Mouse (Mus musculus) heart, adult 2 months (tissue): Measurements from ENCODE around the gene Ltbr. TPM values are rescaled to one million over a fixed set of nuclear protein-coding genes. Genes with fewer than 3 reads are reported as not detected.
"Not testable (repeated sequence)": the region's sequence is repeated elsewhere in the genome, so short reads cannot be mapped to it uniquely, and the experiment has no call there.

Experiments used
- DNase-seq, 2 experiments: peaks; one replicate each; pipeline ENCODE4 v3.0.0; 2021
- H3K27ac ChIP-seq: fragments of 200-600 bp; 2 replicates; pipeline ENCODE4 v1.8.1; 2022
- H3K27me3 ChIP-seq: fragments of 200-500 bp; 2 replicates; pipeline ENCODE4 v1.6.1; 2012; ENCODE audit warnings: mild to moderate bottlenecking, low read length, inconsistent platforms, mixed read lengths; ENCODE audit not compliant: control insufficient read depth, insufficient read depth
- H3K36me3 ChIP-seq: fragments of 200-500 bp; 2 replicates; pipeline ENCODE4 v1.6.1; 2012; ENCODE audit warnings: low read length, inconsistent platforms; ENCODE audit not compliant: control insufficient read depth, insufficient read depth
- H3K4me1 ChIP-seq: fragments of 200-500 bp; 2 replicates; pipeline ENCODE4 v1.6.1; 2011; ENCODE audit warnings: low read length; ENCODE audit not compliant: control insufficient read depth, insufficient read depth
- H3K4me3 ChIP-seq: fragments of 200-600 bp; 2 replicates; pipeline ENCODE4 v1.8.1; 2022
- H3K79me2 ChIP-seq: fragments of 200-500 bp; replicated peaks from 2 replicates; pipeline ENCODE4 v1.6.1; 2012; ENCODE audit warnings: mild to moderate bottlenecking, inconsistent platforms, low read length, moderate library complexity, mixed read lengths; ENCODE audit not compliant: control insufficient read depth, insufficient read depth
- H3K9ac ChIP-seq: fragments of 200-500 bp; 2 replicates; pipeline ENCODE4 v1.6.1; 2012; ENCODE audit warnings: low read depth, mild to moderate bottlenecking, control low read depth, inconsistent platforms, low read length, mixed read lengths
- CTCF ChIP-seq: fragments of 200-600 bp; IDR thresholded peaks from 2 replicates; pipeline ENCODE4 v1.8.1; 2022; ENCODE audit warnings: antibody characterized with exemption, mild to moderate bottlenecking, moderate library complexity
- EP300 ChIP-seq: fragments of 200-500 bp; IDR thresholded peaks from 2 replicates; pipeline ENCODE4 v1.6.1; 2011; ENCODE audit warnings: low read depth, low read length, control low read depth; ENCODE audit not compliant: insufficient read depth
- POLR2A ChIP-seq: fragments of 200-500 bp; IDR thresholded peaks from 2 replicates; pipeline ENCODE4 v1.6.1; 2011; ENCODE audit warnings: mild to moderate bottlenecking, low read depth, low read length, control low read depth; ENCODE audit not compliant: insufficient read depth
- WGBS: fragments of 180-500 bp; shearing (Covaris S2); methylation state at CpG from one replicate; pipeline ENCODE4 v1.1.7; 2018; 5-methylcytosine and 5-hydroxymethylcytosine counted together
- intact Hi-C: fragments of 180-260 bp; cut with DNase I; formaldehyde crosslinking; loops from one replicate; pipeline ENCODE4 v1.15.1; 2025
- polyA plus RNA-seq: library from polyadenylated mRNA; depleted of rRNA; stranded (reverse); fragments of >200 nt; gene quantifications from 2 replicates; pipeline ENCODE4 v1.2.3, GENCODE M21; 2012
- total RNA-seq, 2 experiments: library from RNA; stranded (reverse); gene quantifications; 2 replicates each; pipeline ENCODE4 v1.2.3; 2021

The Ltbr gene
- total and polyA plus RNA-seq, 3 experiments, result 28.2 to 36.5 (median 28.8) TPM

GRCm38 (mm10) chr6:125272228-125272785, 41.4 kb downstream of the Ltbr start:
- H3K27me3 ChIP-seq, result no peaks in the 10 kb centered on the region
- no peak for DNase-seq
- H3K9ac ChIP-seq, result no peak overlapping the region
- no peaks in the 10 kb centered on the region for H3K79me2 ChIP-seq
- 64% methylated on average over 10 of the region's 10 CpGs for WGBS
- intact Hi-C loops, result loop anchor here (5.0 kb wide), 3 partner anchors 105 to 225 kb away; partner anchors contain the start of genes Acrbp and Gapdh
- H3K4me3 ChIP-seq, result no peak overlapping the region
- H3K27ac ChIP-seq, result peak overlapping the region; percentile 21; the same call in 1 of the 2 replicates
- TF ChIP-seq EP300, result no peak
- TF ChIP-seq CTCF, result no peak
- no peak for TF ChIP-seq POLR2A
- no peaks in the 10 kb centered on the region; the same call in 1 of the 2 replicates for H3K4me1 ChIP-seq
- no peaks in the 10 kb centered on the region for H3K36me3 ChIP-seq

- DNase-seq, result peak; percentile 89 to 92
- WGBS, result 11% methylated on average over 17 of the region's 17 CpGs
- Histone ChIP-seq H3K79me2 (no peaks in the 10 kb centered on the region), H3K36me3 (no peaks in the 10 kb centered on the region), H3K4me3 (no peak overlapping the region; the same call in 1 of the 2 replicates), H3K27ac (peak overlapping the region; percentile 43), H3K9ac (peak overlapping the region; percentile 20; the same call in 1 of the 2 replicates), H3K27me3 (no peaks in the 10 kb centered on the region), H3K4me1 (no peaks in the 10 kb centered on the region; the same call in 1 of the 2 replicates)
- intact Hi-C loops, result loop anchor here (1.0 to 5.0 kb wide), 4 partner anchors 52 to 224 kb away; partner anchors contain the start of genes Acrbp and Gapdh
- TF ChIP-seq POLR2A (peak; percentile 64), EP300 (peak; percentile 100), CTCF (peak; percentile 92)
Observed at GRCm38 (mm10) chr6:125271455-125272227, 42.0 kb downstream of the Ltbr start.

GRCm38 (mm10) chr6:125268799-125269198, 44.9 kb downstream of the Ltbr start:
- intact Hi-C loops, result no loop called here
- no peak overlapping the region for H3K4me3 ChIP-seq
- 60% methylated on average over 6 of the region's 6 CpGs for WGBS
- H3K36me3 ChIP-seq, result no peaks in the 10 kb centered on the region
- H3K79me2 ChIP-seq, result no peaks in the 10 kb centered on the region
- TF ChIP-seq EP300 (no peak), CTCF (no peak), POLR2A (no peak)
- H3K27ac ChIP-seq, result no peak overlapping the region
- no peak overlapping the region for H3K9ac ChIP-seq
- no peaks in the 10 kb centered on the region; the same call in 1 of the 2 replicates for H3K4me1 ChIP-seq
- no peaks in the 10 kb centered on the region for H3K27me3 ChIP-seq
- DNase-seq, result no peak

- intact Hi-C loops, result no loop called here
- Histone ChIP-seq H3K4me1 (no peaks in the 10 kb centered on the region; the same call in 1 of the 2 replicates), H3K36me3 (no peaks in the 10 kb centered on the region), H3K27ac (no peak overlapping the region), H3K9ac (no peak overlapping the region), H3K4me3 (no peak overlapping the region), H3K79me2 (no peaks in the 10 kb centered on the region), H3K27me3 (no peaks in the 10 kb centered on the region)
- WGBS, result 80% methylated on average over 3 of the region's 3 CpGs
- DNase-seq, result no peak
- no peak for TF ChIP-seq POLR2A
- no peak for TF ChIP-seq EP300
- TF ChIP-seq CTCF, result no peak
Observed at GRCm38 (mm10) chr6:125267469-125267868, 46.2 kb downstream of the Ltbr start.

GRCm38 (mm10) chr6:125266600-125266999, 47.1 kb downstream of the Ltbr start:
- H3K79me2 ChIP-seq, H3K9ac ChIP-seq, H3K4me3 ChIP-seq, H3K36me3 ChIP-seq, DNase-seq, intact Hi-C loops, H3K4me1 ChIP-seq, H3K27ac ChIP-seq, H3K27me3 ChIP-seq: not testable (repeated sequence)
- 72% methylated on average over 6 of the region's 6 CpGs for WGBS

- Histone ChIP-seq H3K36me3 (no peaks in the 10 kb centered on the region), H3K27me3 (no peaks in the 10 kb centered on the region), H3K79me2 (no peaks in the 10 kb centered on the region), H3K4me1 (no peaks in the 10 kb centered on the region), H3K9ac (no peak overlapping the region), H3K4me3 (no peak overlapping the region), H3K27ac (no peak overlapping the region)
- WGBS, result 62% methylated on average over 13 of the region's 13 CpGs
- DNase-seq, result no peak
- intact Hi-C loops, result no loop called here
- no peak for TF ChIP-seq POLR2A
- no peak for TF ChIP-seq CTCF
- no peak for TF ChIP-seq EP300
Observed at GRCm38 (mm10) chr6:125266091-125266490, 47.6 kb downstream of the Ltbr start.
